Mouse (Mus musculus) liver, postnatal 0 days (tissue): ENCODE data around the gene Rab7. TPM values are rescaled to one million over a fixed set of nuclear protein-coding genes. Genes with fewer than 3 reads are reported as not detected.
A peak's percentile ranks its signal among the peaks of the same experiment; 100 is the strongest.

ENCODE experiments used
- ATAC-seq: fragments of 200-750 bp; cut with Nextera tagmentation; 2 replicates; pipeline ENCODE4 v1.8.0; 2017; ENCODE audit warnings: mild to moderate bottlenecking, moderate library complexity
- DNase-seq: peaks from one replicate; pipeline ENCODE4 v3.0.0-alpha.2; 2016
- H3K27ac ChIP-seq: fragments of 300-500 bp; sonication (generic); 2 replicates; pipeline ENCODE4 v1.5.1; 2014; ENCODE audit warnings: antibody characterized with exemption, moderate library complexity, mild to moderate bottlenecking, low read depth
- H3K27me3 ChIP-seq: fragments of 300-500 bp; sonication (generic); 2 replicates; pipeline ENCODE4 v1.6.1; 2014; ENCODE audit warnings: low read length, control low read depth, mixed read lengths; ENCODE audit not compliant: insufficient read depth
- H3K36me3 ChIP-seq: fragments of 300-500 bp; sonication (generic); replicated peaks from 2 replicates; pipeline ENCODE4 v1.6.1; 2014; ENCODE audit warnings: mild to moderate bottlenecking, control low read depth, low read length, moderate library complexity, mixed read lengths; ENCODE audit not compliant: insufficient read depth
- H3K4me1 ChIP-seq: fragments of 300-500 bp; sonication (generic); 2 replicates; pipeline ENCODE4 v1.6.1; 2014; ENCODE audit warnings: antibody characterized with exemption, mild to moderate bottlenecking, control low read depth; ENCODE audit not compliant: insufficient read depth
- H3K4me2 ChIP-seq: fragments of 300-500 bp; sonication (generic); 2 replicates; pipeline ENCODE4 v1.6.1; 2014; ENCODE audit warnings: low read depth, mild to moderate bottlenecking, low read length, moderate library complexity, mixed read lengths
- H3K4me3 ChIP-seq: fragments of 300-500 bp; sonication (generic); 2 replicates; pipeline ENCODE4 v1.5.1; 2014; ENCODE audit warnings: low read depth, low read length
- H3K9ac ChIP-seq: fragments of 300-500 bp; sonication (generic); replicated peaks from 2 replicates; pipeline ENCODE4 v1.6.1; 2014; ENCODE audit warnings: mild to moderate bottlenecking, moderate library complexity
- H3K9me3 ChIP-seq: fragments of 300-500 bp; sonication (generic); 2 replicates; pipeline ENCODE4 v1.6.1; 2016; ENCODE audit warnings: mild to moderate bottlenecking, control low read depth, low read length, mixed read lengths
- CTCF ChIP-seq: sonication (generic); IDR thresholded peaks from 2 replicates; pipeline ENCODE4 v1.5.1; 2016; ENCODE audit warnings: antibody characterized with exemption, low read depth
- EP300 ChIP-seq: IDR thresholded peaks from 2 replicates; pipeline ENCODE4 v1.6.1; 2016; ENCODE audit warnings: antibody characterized with exemption, low read depth, mild to moderate bottlenecking
- WGBS: fragments of 180-500 bp; shearing (Covaris S2); extraction: QIAGEN DNeasy Blood & Tissue Kit; methylation state at CpG from one replicate; pipeline ENCODE4 v1.1.7; 2014; ENCODE audit not compliant: insufficient replicate concordance; 5-methylcytosine and 5-hydroxymethylcytosine counted together
- polyA plus RNA-seq: library from polyadenylated mRNA; unstranded; fragments of >200 nt; fragmentation: Nextera tagmentation; extraction: Ambion mirVana; gene quantifications from 2 replicates; pipeline ENCODE4 v1.2.1, GENCODE M21; 2015

Rab7 gene
- polyA plus RNA-seq, 1 experiment from 2014 or later: 110 TPM

- H3K9ac ChIP-seq: no peak overlapping the region
- no peaks in the 10 kb centered on the region for H3K27me3 ChIP-seq
- H3K4me1 ChIP-seq: peaks cover 11% of the 10 kb centered on the region
- H3K4me3 ChIP-seq: no peak overlapping the region
- TF ChIP-seq CTCF: no peak
- TF ChIP-seq EP300: no peak
- peaks cover 35% of the 10 kb centered on the region for H3K36me3 ChIP-seq
- no peak overlapping the region for H3K27ac ChIP-seq
- H3K4me2 ChIP-seq: no peak overlapping the region
- no peaks in the 10 kb centered on the region for H3K9me3 ChIP-seq
- no peak for DNase-seq
- 79% methylated on average over 4 of the region's 4 CpGs for WGBS
- no peak for ATAC-seq
These were observed 46.7 kb downstream of the Rab7 start for GRCm38 (mm10) chr6:87998358-87998757.

- DNase-seq (peak; percentile 86), ATAC-seq (peak; percentile 66)
- Histone ChIP-seq H3K9ac (no peak overlapping the region), H3K4me3 (no peak overlapping the region), H3K4me2 (no peak overlapping the region), H3K9me3 (no peaks in the 10 kb centered on the region), H3K27ac (no peak overlapping the region), H3K4me1 (peaks cover 14% of the 10 kb centered on the region), H3K36me3 (peaks cover 29% of the 10 kb centered on the region), H3K27me3 (no peaks in the 10 kb centered on the region)
- 60% methylated on average over 7 of the region's 7 CpGs for WGBS
- TF ChIP-seq EP300 (no peak), CTCF (peak; percentile 90)
These were observed 47.3 kb downstream of the Rab7 start for GRCm38 (mm10) chr6:87997706-87998265.

- 82% methylated on average over 9 of the region's 9 CpGs for WGBS
- H3K36me3 ChIP-seq: peaks cover 18% of the 10 kb centered on the region
- ATAC-seq (no peak), DNase-seq (no peak)
- H3K27ac ChIP-seq: no peak overlapping the region
- no peak overlapping the region for H3K4me3 ChIP-seq
- H3K9me3 ChIP-seq: no peaks in the 10 kb centered on the region
- no peaks in the 10 kb centered on the region for H3K27me3 ChIP-seq
- no peak for TF ChIP-seq CTCF
- TF ChIP-seq EP300: no peak
- H3K4me1 ChIP-seq: peaks cover 21% of the 10 kb centered on the region
- H3K4me2 ChIP-seq: no peak overlapping the region
- no peak overlapping the region for H3K9ac ChIP-seq
These were observed 48.5 kb downstream of the Rab7 start for GRCm38 (mm10) chr6:87996606-87997005.

GRCm38 (mm10) chr6:87995519-87995918 lies 49.6 kb downstream of the Rab7 start:
- H3K27ac ChIP-seq: no peak overlapping the region
- no peaks in the 10 kb centered on the region for H3K9me3 ChIP-seq
- 38% methylated on average over 4 of the region's 4 CpGs for WGBS
- peaks cover 21% of the 10 kb centered on the region for H3K4me1 ChIP-seq
- peaks cover 7% of the 10 kb centered on the region for H3K36me3 ChIP-seq
- no peak overlapping the region for H3K4me2 ChIP-seq
- no peak for TF ChIP-seq EP300
- no peak for TF ChIP-seq CTCF
- no peak overlapping the region for H3K4me3 ChIP-seq
- DNase-seq (no peak), ATAC-seq (no peak)
- H3K27me3 ChIP-seq: no peaks in the 10 kb centered on the region
- no peak overlapping the region for H3K9ac ChIP-seq

- H3K9me3 ChIP-seq: no peaks in the 10 kb centered on the region
- H3K27me3 ChIP-seq: no peaks in the 10 kb centered on the region
- H3K4me1 ChIP-seq: peaks cover 26% of the 10 kb centered on the region
- H3K36me3 ChIP-seq: peaks cover 5% of the 10 kb centered on the region; the same call in 1 of the 2 replicates
- TF ChIP-seq EP300 (no peak), CTCF (no peak)
- H3K4me3 ChIP-seq: peak overlapping the region; percentile 33; the same call in 1 of the 2 replicates
- peak overlapping the region; percentile 62 for H3K4me2 ChIP-seq
- DNase-seq: peak; percentile 73
- 23% methylated on average over 17 of the region's 18 CpGs for WGBS
- H3K27ac ChIP-seq: peak overlapping the region; percentile 74
- 0 out of 2 replicates have a peak overlapping the region, but pooled peaks have one; percentile 26 for H3K9ac ChIP-seq
- peak; percentile 76 for ATAC-seq
These were observed 51.1 kb downstream of the Rab7 start for GRCm38 (mm10) chr6:87993790-87994571.

- H3K4me3 ChIP-seq: no peak overlapping the region
- ATAC-seq (peak; percentile 81), DNase-seq (peak; percentile 72)
- WGBS: 16% methylated on average over 6 of the region's 6 CpGs
- H3K4me1 ChIP-seq: peaks cover 26% of the 10 kb centered on the region
- TF ChIP-seq EP300 (no peak), CTCF (no peak)
- no peaks in the 10 kb centered on the region for H3K27me3 ChIP-seq
- no peak overlapping the region for H3K9ac ChIP-seq
- no peaks in the 10 kb centered on the region for H3K9me3 ChIP-seq
- H3K27ac ChIP-seq: peak overlapping the region; percentile 82
- no peaks in the 10 kb centered on the region; the same call in 1 of the 2 replicates for H3K36me3 ChIP-seq
- no peak overlapping the region for H3K4me2 ChIP-seq
These were observed 52.3 kb downstream of the Rab7 start for GRCm38 (mm10) chr6:87992733-87993132.
